Mouse (Mus musculus): ENCODE measurements around the gene Prr7. TPM values are rescaled to one million over a fixed set of nuclear protein-coding genes. Genes with fewer than 3 reads are reported as not detected.

The Prr7 gene
- polyA plus RNA-seq, 1 experiment, result 0.64 TPM

GRCm38 (mm10) chr13:55508531-55508930, 44.5 kb downstream of the Prr7 start:
- Histone ChIP-seq H3K36me3 (ENCODE audit: control insufficient read depth, insufficient read depth, low read length) (no peaks in the 10 kb centered on the region), H3K27ac (ENCODE audit: insufficient read depth, low read depth, low read length) (no peak overlapping the region), H3K4me3 (ENCODE audit: insufficient read depth, low read depth, low read length) (no peak overlapping the region), H3K4me1 (ENCODE audit: control insufficient read depth, insufficient read depth, low read length) (0 out of 2 replicates have a peak, but pooled peaks cover 4% of the 10 kb centered on the region), H3K27me3 (replicated peaks; ENCODE audit: control insufficient read depth, insufficient read depth, low read length) (no peaks in the 10 kb centered on the region)
- 98% methylated on average over 10 of the region's 10 CpGs for WGBS
- no peak for TF ChIP-seq CTCF (conservative IDR thresholded peaks at IDR 0.05; ENCODE audit: insufficient read depth, insufficient read length, low read depth, low read length)
- TF ChIP-seq POLR2A (IDR thresholded peaks at IDR 0.05; ENCODE audit: low read depth, low read length), result no peak
- DNase-seq, result no peak

- H3K36me3 ChIP-seq (ENCODE audit: control insufficient read depth, insufficient read depth, low read length), result no peaks in the 10 kb centered on the region
- no peak for DNase-seq
- 0 out of 2 replicates have a peak, but pooled peaks cover 4% of the 10 kb centered on the region for H3K4me1 ChIP-seq (ENCODE audit: control insufficient read depth, insufficient read depth, low read length)
- no peaks in the 10 kb centered on the region for H3K27me3 ChIP-seq (replicated peaks; ENCODE audit: control insufficient read depth, insufficient read depth, low read length)
- H3K27ac ChIP-seq (ENCODE audit: insufficient read depth, low read depth, low read length), result peak overlapping the region; percentile 49; the same call in 1 of the 2 replicates
- H3K4me3 ChIP-seq (ENCODE audit: insufficient read depth, low read depth, low read length), result no peak overlapping the region
- TF ChIP-seq POLR2A (IDR thresholded peaks at IDR 0.05; ENCODE audit: low read depth, low read length) (no peak), CTCF (conservative IDR thresholded peaks at IDR 0.05; ENCODE audit: insufficient read depth, insufficient read length, low read depth, low read length) (no peak)
- WGBS, result 52% methylated on average over 3 of the region's 3 CpGs
Measured at GRCm38 (mm10) chr13:55510332-55510667, 46.2 kb downstream of the Prr7 start.

GRCm38 (mm10) chr13:55510668-55511491, 46.8 kb downstream of the Prr7 start:
- Histone ChIP-seq H3K4me3 (ENCODE audit: insufficient read depth, low read depth, low read length) (no peak overlapping the region), H3K27ac (ENCODE audit: insufficient read depth, low read depth, low read length) (peak overlapping the region; percentile 81), H3K27me3 (replicated peaks; ENCODE audit: control insufficient read depth, insufficient read depth, low read length) (no peaks in the 10 kb centered on the region), H3K36me3 (ENCODE audit: control insufficient read depth, insufficient read depth, low read length) (no peaks in the 10 kb centered on the region), H3K4me1 (ENCODE audit: control insufficient read depth, insufficient read depth, low read length) (0 out of 2 replicates have a peak, but pooled peaks cover 4% of the 10 kb centered on the region)
- DNase-seq, result peak; percentile 86
- no peak for TF ChIP-seq CTCF (conservative IDR thresholded peaks at IDR 0.05; ENCODE audit: insufficient read depth, insufficient read length, low read depth, low read length)
- no peak for TF ChIP-seq POLR2A (IDR thresholded peaks at IDR 0.05; ENCODE audit: low read depth, low read length)
- 53% methylated on average over 6 of the region's 6 CpGs for WGBS

DNA sequence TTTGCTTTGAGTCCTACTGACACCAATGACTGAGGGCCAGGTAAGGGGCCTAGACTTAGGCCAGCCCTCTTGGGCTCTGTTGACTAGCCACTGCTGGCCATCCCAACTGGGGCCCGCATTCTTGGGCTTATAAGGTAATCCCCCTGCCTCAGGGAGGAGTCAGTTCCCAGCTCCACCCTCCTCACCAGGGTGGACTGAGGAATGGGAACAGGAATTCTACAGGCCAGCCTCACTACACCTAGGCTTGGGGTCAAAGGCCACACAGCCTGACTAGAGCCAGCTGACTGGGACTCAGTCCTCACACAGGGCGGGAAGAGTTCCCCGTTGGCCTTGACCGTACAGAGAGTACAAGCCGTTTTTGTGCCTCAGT, 47.4 kb downstream of the Prr7 start:
- no peak overlapping the region for H3K4me3 ChIP-seq (ENCODE audit: insufficient read depth, low read depth, low read length)

GRCm38 (mm10) chr13:55512379-55513031, 48.4 kb downstream of the Prr7 start:
- 2% methylated on average over 25 of the region's 25 CpGs for WGBS
- Histone ChIP-seq H3K36me3 (ENCODE audit: control insufficient read depth, insufficient read depth, low read length) (no peaks in the 10 kb centered on the region), H3K4me1 (ENCODE audit: control insufficient read depth, insufficient read depth, low read length) (0 out of 2 replicates have a peak, but pooled peaks cover 4% of the 10 kb centered on the region), H3K27me3 (replicated peaks; ENCODE audit: control insufficient read depth, insufficient read depth, low read length) (no peaks in the 10 kb centered on the region), H3K27ac (ENCODE audit: insufficient read depth, low read depth, low read length) (no peak overlapping the region), H3K4me3 (ENCODE audit: insufficient read depth, low read depth, low read length) (peak overlapping the region; percentile 81)
- TF ChIP-seq CTCF (conservative IDR thresholded peaks at IDR 0.05; ENCODE audit: insufficient read depth, insufficient read length, low read depth, low read length) (no peak), POLR2A (IDR thresholded peaks at IDR 0.05; ENCODE audit: low read depth, low read length) (no peak)
- peak; percentile 76 for DNase-seq

More for the DNA sequence above, 47.4 kb downstream of the Prr7 start:
- 48% methylated on average over 5 of the region's 5 CpGs for WGBS
- H3K4me1 ChIP-seq (ENCODE audit: control insufficient read depth, insufficient read depth, low read length), result 0 out of 2 replicates have a peak, but pooled peaks cover 4% of the 10 kb centered on the region
- H3K27ac ChIP-seq (ENCODE audit: insufficient read depth, low read depth, low read length), result peak overlapping the region; percentile 81
- no peak for DNase-seq
- no peaks in the 10 kb centered on the region for H3K27me3 ChIP-seq (replicated peaks; ENCODE audit: control insufficient read depth, insufficient read depth, low read length)
- no peaks in the 10 kb centered on the region for H3K36me3 ChIP-seq (ENCODE audit: control insufficient read depth, insufficient read depth, low read length)
- TF ChIP-seq CTCF (conservative IDR thresholded peaks at IDR 0.05; ENCODE audit: insufficient read depth, insufficient read length, low read depth, low read length) (no peak), POLR2A (IDR thresholded peaks at IDR 0.05; ENCODE audit: low read depth, low read length) (no peak)

GRCm38 (mm10) chr13:55513111-55513748, 49.2 kb downstream of the Prr7 start, which contains the start of gene Pdlim7:
TSS of gene Pdlim7 (minus strand) at chr13:55513676.
- 0 out of 2 replicates have a peak, but pooled peaks cover 4% of the 10 kb centered on the region for H3K4me1 ChIP-seq (ENCODE audit: control insufficient read depth, insufficient read depth, low read length)
- no peaks in the 10 kb centered on the region for H3K27me3 ChIP-seq (replicated peaks; ENCODE audit: control insufficient read depth, insufficient read depth, low read length)
- TF ChIP-seq CTCF (conservative IDR thresholded peaks at IDR 0.05; ENCODE audit: insufficient read depth, insufficient read length, low read depth, low read length) (peak; percentile 74), POLR2A (IDR thresholded peaks at IDR 0.05; ENCODE audit: low read depth, low read length) (peak; percentile 94)
- DNase-seq, result peak; percentile 92
- WGBS, result under 1% methylated on average over 55 of the region's 55 CpGs
- peak within 1 kb of the TSS; percentile 67; the same call in 1 of the 2 replicates for H3K27ac ChIP-seq (ENCODE audit: insufficient read depth, low read depth, low read length)
- H3K36me3 ChIP-seq (ENCODE audit: control insufficient read depth, insufficient read depth, low read length), result no peaks in the 10 kb centered on the region
- peak within 1 kb of the TSS; percentile 81 for H3K4me3 ChIP-seq (ENCODE audit: insufficient read depth, low read depth, low read length)
